Mouse (Mus musculus) neural tube, embryonic 15.5 days (tissue): Measurements from ENCODE around the gene Gm49510. TPM values are rescaled to one million over a fixed set of nuclear protein-coding genes. Genes with fewer than 3 reads are reported as not detected.
"Not testable (repeated sequence)": the region's sequence is repeated elsewhere in the genome, so short reads cannot be mapped to it uniquely, and the experiment has no call there.

Experiments used
- ATAC-seq: fragments of 200-750 bp; cut with Nextera tagmentation; 2 replicates; pipeline ENCODE4 v1.8.0; 2017; ENCODE audit warnings: mild to moderate bottlenecking, moderate TSS enrichment, moderate library complexity; ENCODE audit not compliant: low FRiP score
- H3K27ac ChIP-seq: fragments of 300-500 bp; sonication (generic); replicated peaks from 2 replicates; pipeline ENCODE4 v1.5.1; 2015; ENCODE audit warnings: mild to moderate bottlenecking, inconsistent platforms
- H3K27me3 ChIP-seq: fragments of 300-500 bp; sonication (generic); replicated peaks from 2 replicates; pipeline ENCODE4 v1.6.1; 2015; ENCODE audit warnings: inconsistent platforms
- H3K36me3 ChIP-seq: fragments of 300-500 bp; sonication (generic); 2 replicates; pipeline ENCODE4 v1.6.1; 2015; ENCODE audit warnings: inconsistent platforms
- H3K4me1 ChIP-seq: fragments of 300-500 bp; sonication (generic); 2 replicates; pipeline ENCODE4 v1.6.1; 2015; ENCODE audit warnings: inconsistent platforms
- H3K4me2 ChIP-seq: fragments of 300-500 bp; sonication (generic); 2 replicates; pipeline ENCODE4 v1.6.1; 2015; ENCODE audit warnings: inconsistent platforms, mild to moderate bottlenecking, moderate library complexity
- H3K4me3 ChIP-seq: fragments of 300-500 bp; sonication (generic); replicated peaks from 2 replicates; pipeline ENCODE4 v1.5.1; 2015; ENCODE audit warnings: mild to moderate bottlenecking, inconsistent platforms
- H3K9ac ChIP-seq: fragments of 300-500 bp; sonication (generic); replicated peaks from 2 replicates; pipeline ENCODE4 v1.6.1; 2015; ENCODE audit warnings: mild to moderate bottlenecking, inconsistent platforms
- H3K9me3 ChIP-seq: fragments of 300-500 bp; sonication (generic); replicated peaks from 2 replicates; pipeline ENCODE4 v1.6.1; 2016; ENCODE audit warnings: inconsistent platforms
- WGBS: fragments of 180-500 bp; shearing (Covaris S2); methylation state at CpG from one replicate; pipeline ENCODE4 v1.1.7; 2015; ENCODE audit warnings: mixed read lengths; 5-methylcytosine and 5-hydroxymethylcytosine counted together
- polyA plus RNA-seq: library from polyadenylated mRNA; unstranded; fragments of >200 nt; fragmentation: Nextera tagmentation; extraction: Ambion mirVana; gene quantifications from 2 replicates; pipeline ENCODE4 v1.2.1, GENCODE M21; 2015

Gene Gm49510
- polyA plus RNA-seq, 1 experiment from 2014 or later: not detected

DNA sequence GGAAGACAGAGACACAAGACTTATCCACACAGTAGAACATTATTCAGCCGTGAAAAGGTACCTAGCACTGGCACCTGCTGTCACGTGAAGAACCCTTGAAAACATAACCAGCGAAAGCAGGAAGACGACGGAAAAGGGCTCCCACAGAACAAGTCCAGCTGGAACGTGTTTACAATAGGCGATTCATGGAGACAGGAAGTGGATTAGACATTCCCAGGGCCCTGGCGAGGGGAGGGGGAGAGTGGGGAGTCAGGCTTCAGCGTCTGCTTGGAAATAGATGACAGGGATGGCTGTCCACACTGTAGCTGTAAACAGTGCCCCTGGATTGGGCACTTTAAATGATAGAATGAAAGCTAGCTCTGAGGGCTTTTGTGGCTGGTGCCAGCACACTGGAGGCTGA lies 31.1 kb upstream of the Gm49510 start:
- H3K27me3 ChIP-seq: no peaks in the 10 kb centered on the region
- H3K9ac ChIP-seq: no peak overlapping the region
- H3K4me1 ChIP-seq: 0 out of 2 replicates have a peak, but pooled peaks cover 5% of the 10 kb centered on the region
- peak overlapping the region; percentile 75 for H3K27ac ChIP-seq
- peak; percentile 54 for ATAC-seq
- H3K4me3 ChIP-seq: no peak overlapping the region
- H3K36me3 ChIP-seq: no peaks in the 10 kb centered on the region
- 31% methylated on average over 9 of the region's 9 CpGs for WGBS
- H3K9me3 ChIP-seq: no peaks in the 10 kb centered on the region
- 0 out of 2 replicates have a peak overlapping the region, but pooled peaks have one; percentile 2 for H3K4me2 ChIP-seq

DNA sequence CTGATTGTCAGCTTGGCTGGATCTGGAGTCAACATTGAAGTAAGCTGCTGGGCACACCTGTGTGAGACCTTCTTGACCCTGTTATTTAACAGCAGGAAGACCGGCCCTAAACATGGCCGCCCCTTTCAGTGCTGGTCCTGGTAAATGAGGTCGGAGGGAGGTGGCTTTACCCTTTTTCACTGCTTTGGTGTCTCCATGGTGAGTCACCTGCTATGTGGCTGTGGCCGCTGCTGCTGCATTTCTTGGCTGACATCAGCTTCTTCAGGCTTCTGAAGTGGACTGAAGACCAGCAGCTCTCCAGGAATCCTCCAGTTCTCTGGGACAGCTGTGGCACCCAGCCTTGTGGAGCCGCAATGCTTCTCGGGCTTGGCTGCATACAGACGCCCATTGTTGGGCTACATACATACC lies 30.6 kb upstream of the Gm49510 start:
- no peak overlapping the region for H3K9ac ChIP-seq
- H3K4me1 ChIP-seq: 0 out of 2 replicates have a peak, but pooled peaks cover 5% of the 10 kb centered on the region
- H3K4me2 ChIP-seq: 0 out of 2 replicates have a peak overlapping the region, but pooled peaks have one; percentile 2
- 38% methylated on average over 7 of the region's 7 CpGs for WGBS
- no peaks in the 10 kb centered on the region for H3K36me3 ChIP-seq
- H3K27me3 ChIP-seq: no peaks in the 10 kb centered on the region
- H3K27ac ChIP-seq: peak overlapping the region; percentile 75
- no peak overlapping the region for H3K4me3 ChIP-seq
- H3K9me3 ChIP-seq: no peaks in the 10 kb centered on the region
- peak; percentile 54; the same call in 1 of the 2 replicates for ATAC-seq

DNA sequence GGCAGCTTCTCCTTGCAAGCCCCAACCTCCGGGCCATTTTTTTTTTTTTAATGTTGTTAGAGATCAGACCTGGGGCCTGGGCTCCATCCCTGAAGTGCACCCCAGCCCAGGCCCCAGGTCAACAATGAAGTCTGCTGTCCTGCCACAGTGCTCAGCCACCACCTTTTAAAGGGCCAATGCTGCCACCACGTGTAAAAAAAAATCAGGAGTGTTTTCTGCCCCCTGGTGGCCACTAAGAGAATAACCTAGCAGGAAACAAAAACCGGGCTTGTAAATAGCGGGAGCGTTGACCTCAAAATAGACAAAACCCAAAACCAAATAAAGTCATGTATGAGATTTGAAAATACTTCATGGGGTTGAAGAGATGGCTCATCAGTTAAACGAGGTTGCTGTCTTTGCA lies 29.7 kb upstream of the Gm49510 start:
- Histone ChIP-seq H3K9ac (no peak overlapping the region), H3K27ac (no peak overlapping the region), H3K36me3 (no peaks in the 10 kb centered on the region), H3K4me3 (no peak overlapping the region), H3K9me3 (no peaks in the 10 kb centered on the region), H3K4me2 (no peak overlapping the region), H3K4me1 (0 out of 2 replicates have a peak, but pooled peaks cover 5% of the 10 kb centered on the region), H3K27me3 (no peaks in the 10 kb centered on the region)
- no peak for ATAC-seq
- 30% methylated on average over 6 of the region's 6 CpGs for whole genome bisulfite sequencing

DNA sequence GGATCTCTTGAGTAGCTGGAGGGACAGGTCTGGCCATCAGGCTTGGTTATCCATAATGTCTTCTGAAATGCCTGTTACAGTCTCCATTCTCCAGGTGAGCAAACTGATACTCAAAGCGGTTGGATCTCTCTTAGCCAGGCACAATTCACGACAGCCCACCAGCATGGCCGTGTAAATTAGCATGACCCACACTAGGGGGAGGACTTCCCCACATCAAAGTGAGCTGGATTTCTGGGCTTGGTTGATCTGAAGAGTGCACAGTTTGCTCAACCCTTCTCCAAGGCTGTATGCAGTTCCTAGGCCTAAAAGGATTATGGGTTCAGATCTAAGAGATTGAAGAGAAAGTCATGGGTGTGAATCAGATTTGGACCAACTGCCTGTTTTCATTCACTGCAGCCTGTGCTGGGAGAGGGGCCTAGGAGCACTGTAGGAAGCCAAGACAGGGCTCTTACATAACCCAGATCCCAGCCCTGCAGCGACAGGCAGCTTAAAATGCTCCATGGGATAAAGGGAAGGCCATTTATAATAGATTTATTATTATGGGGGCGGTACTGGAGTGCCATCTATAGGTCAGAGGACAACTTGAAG lies 27.4 kb upstream of the Gm49510 start:
- WGBS: 58% methylated on average over 5 of the region's 5 CpGs
- no peak overlapping the region for H3K9ac ChIP-seq
- no peak overlapping the region for H3K4me2 ChIP-seq
- no peaks in the 10 kb centered on the region for H3K9me3 ChIP-seq
- no peak overlapping the region for H3K4me3 ChIP-seq
- peaks cover 20% of the 10 kb centered on the region for H3K4me1 ChIP-seq
- no peak for ATAC-seq
- H3K27ac ChIP-seq: no peak overlapping the region
- no peaks in the 10 kb centered on the region for H3K27me3 ChIP-seq
- no peaks in the 10 kb centered on the region for H3K36me3 ChIP-seq

DNA sequence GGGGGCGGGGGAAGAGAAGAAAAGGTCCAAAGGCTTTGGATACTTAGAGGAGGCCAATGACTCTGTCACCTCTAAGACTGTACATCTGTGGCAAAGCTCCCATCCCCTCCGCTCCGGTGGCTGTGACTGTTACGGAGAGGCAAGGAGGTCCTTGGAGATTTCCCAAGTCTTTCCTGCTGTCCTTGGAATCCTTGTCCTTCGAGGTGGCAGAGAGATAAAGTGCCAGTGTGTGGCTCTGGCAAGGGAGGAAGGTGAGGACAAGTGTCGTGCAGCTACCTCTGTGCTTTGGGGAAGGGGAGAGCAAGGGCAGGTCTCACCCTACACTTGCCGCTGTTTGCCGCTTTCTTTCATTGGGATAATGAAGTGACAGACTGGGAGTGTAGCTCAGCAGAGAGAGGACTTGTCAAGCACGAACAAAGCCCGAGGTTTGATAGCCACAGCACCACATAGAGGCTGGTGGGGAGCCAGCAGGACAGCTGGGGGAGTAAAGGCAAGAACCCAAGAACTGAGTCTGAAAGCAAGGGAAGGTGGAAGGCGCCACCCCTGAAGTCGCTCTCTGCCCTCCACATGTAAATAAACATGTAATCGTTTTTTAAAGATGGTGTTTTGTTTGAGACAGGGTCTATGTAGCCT lies 25.5 kb upstream of the Gm49510 start:
- Histone ChIP-seq H3K27ac (no peak overlapping the region; the same call in 1 of the 2 replicates), H3K36me3 (no peaks in the 10 kb centered on the region), H3K27me3 (no peaks in the 10 kb centered on the region), H3K4me2 (no peak overlapping the region), H3K4me3 (no peak overlapping the region), H3K4me1 (peaks cover 25% of the 10 kb centered on the region), H3K9ac (no peak overlapping the region), H3K9me3 (no peaks in the 10 kb centered on the region)
- ATAC-seq: no peak
- 59% methylated on average over 13 of the region's 13 CpGs for WGBS

DNA sequence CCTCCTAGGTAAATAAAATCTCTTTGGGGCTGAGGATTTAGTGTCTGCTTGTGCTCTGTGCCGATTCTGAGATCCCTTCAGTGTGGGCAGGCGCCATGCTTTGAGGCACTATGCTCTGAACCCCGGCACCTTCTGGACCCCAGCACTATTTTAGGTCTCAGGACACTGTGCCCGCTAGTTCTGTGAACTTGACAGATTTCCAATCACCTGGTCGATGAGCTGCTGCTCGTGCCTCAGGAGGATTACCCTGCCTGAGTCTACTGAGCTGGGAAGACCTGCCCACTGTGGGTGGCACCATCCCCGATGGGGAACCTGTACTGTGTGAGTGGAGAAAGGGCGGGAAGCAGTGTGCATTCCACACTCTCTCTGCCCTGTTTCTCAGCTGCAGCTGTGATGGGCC lies 24.5 kb upstream of the Gm49510 start:
- Histone ChIP-seq H3K9ac (no peak overlapping the region), H3K27ac (peak overlapping the region; percentile 99), H3K4me1 (peaks cover 35% of the 10 kb centered on the region), H3K9me3 (no peaks in the 10 kb centered on the region), H3K4me2 (no peak overlapping the region), H3K4me3 (no peak overlapping the region), H3K36me3 (no peaks in the 10 kb centered on the region), H3K27me3 (no peaks in the 10 kb centered on the region)
- 78% methylated on average over 8 of the region's 8 CpGs for WGBS
- no peak for ATAC-seq

DNA sequence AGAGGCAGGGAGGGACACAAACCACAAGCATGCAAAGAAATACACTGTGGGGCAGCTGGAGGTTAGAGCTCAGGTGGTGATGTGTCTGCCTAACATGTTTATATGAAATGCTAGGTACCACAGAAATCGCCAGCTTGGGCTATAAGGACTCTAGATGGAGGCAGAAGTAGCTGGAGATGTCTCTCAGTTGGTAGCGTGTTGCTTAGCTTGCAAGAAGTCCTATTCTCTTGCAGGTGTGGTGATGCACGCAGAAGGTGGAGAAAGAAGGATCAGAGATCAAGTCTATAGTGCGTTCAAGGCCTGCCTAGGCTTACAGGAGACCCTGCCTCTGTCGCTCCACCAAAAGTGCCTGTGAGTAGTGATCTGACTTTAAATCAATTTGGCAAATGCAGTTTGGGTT lies 23.9 kb upstream of the Gm49510 start:
- Histone ChIP-seq H3K36me3 (no peaks in the 10 kb centered on the region), H3K4me2 (peak overlapping the region; percentile 90), H3K4me3 (peak overlapping the region; percentile 79), H3K9me3 (no peaks in the 10 kb centered on the region), H3K9ac (peak overlapping the region; percentile 81), H3K27ac (peak overlapping the region; percentile 99), H3K4me1 (peaks cover 41% of the 10 kb centered on the region), H3K27me3 (no peaks in the 10 kb centered on the region)
- WGBS: 77% methylated on average over 5 of the region's 5 CpGs
- ATAC-seq: no peak

DNA sequence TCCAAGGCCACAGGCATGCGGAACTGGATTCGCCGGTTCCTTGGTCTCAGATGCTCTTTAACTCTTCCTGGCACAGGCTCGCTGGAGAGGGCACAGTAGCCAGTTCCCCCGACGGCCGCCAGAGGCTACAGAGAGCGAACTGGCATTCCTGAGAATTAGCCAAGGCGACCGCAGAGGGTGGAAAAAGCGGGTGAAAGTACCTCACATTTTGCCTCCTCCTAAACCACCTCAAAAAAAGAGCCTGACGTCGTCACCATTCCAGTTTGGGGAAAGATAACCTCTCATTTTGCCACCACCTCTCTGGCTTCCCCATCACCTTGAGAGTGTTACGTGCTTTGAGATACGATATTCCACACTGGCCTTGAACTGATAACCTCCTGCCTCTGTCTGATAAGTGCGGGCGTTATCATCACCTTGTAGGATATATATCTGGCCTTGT lies 23.2 kb upstream of the Gm49510 start:
- Histone ChIP-seq H3K9ac (peak overlapping the region; percentile 81), H3K9me3 (no peaks in the 10 kb centered on the region), H3K36me3 (peaks cover 6% of the 10 kb centered on the region; the same call in 1 of the 2 replicates), H3K4me2 (peak overlapping the region; percentile 90), H3K4me1 (peaks cover 42% of the 10 kb centered on the region), H3K27ac (peak overlapping the region; percentile 99), H3K27me3 (no peaks in the 10 kb centered on the region), H3K4me3 (peak overlapping the region; percentile 79)
- WGBS: 3% methylated on average over 17 of the region's 17 CpGs
- peak; percentile 45; the same call in 1 of the 2 replicates for ATAC-seq

DNA sequence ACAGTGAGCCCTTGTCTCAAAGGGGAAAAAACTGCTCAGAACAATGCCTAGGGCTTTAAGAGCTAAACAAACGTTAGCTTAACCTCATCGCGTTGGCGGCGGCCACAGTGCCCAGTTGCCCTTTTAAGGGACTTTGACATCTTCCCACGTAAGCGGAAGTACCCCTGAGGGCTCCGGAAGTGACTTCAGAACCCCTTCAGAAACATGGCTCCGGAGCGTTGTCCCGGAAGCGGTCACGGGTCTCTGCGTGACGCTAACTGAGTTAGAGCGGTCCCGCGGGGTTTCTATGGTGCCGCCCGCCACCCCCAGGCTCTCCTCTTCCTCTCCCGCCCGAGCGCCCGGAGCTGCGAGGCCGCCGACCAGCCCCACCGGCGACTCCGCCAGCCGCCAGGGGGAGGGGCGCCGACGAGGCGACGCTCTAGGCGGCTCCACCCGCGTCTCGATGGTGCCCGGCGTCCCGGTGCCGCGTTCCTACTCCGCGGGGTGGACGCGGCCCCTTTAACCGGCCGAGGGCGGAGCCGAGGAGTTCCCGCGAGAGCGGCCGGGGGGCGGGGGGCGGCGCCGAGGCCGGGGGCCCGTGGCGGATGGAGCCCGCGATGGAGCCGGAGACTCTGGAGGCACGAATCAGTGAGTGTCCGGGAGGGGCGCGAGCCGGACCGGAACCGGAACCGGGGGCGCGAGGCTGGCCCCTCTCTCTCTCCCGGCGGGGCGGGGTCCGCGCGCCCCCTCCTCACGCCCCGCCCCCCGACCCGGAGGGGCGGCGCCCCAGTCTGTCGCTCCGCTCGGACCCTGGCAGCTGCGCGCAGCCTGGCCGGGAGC lies 22.3 kb upstream of the Gm49510 start, which contains the start of gene Gga1:
TSS of gene Gga1 (plus strand) at position 200 of the 819 bp plus-strand sequence.
- ATAC-seq: peak; percentile 91
- Histone ChIP-seq H3K36me3 (peaks cover 15% of the 10 kb centered on the region), H3K4me1 (peaks cover 42% of the 10 kb centered on the region), H3K27me3 (no peaks in the 10 kb centered on the region), H3K9ac (peak within 1 kb of the TSS; percentile 81), H3K4me3 (peak within 1 kb of the TSS; percentile 79), H3K9me3 (no peaks in the 10 kb centered on the region), H3K4me2 (peak within 1 kb of the TSS; percentile 90), H3K27ac (peak within 1 kb of the TSS; percentile 99)
- under 1% methylated on average over 69 of the region's 95 CpGs for WGBS

DNA sequence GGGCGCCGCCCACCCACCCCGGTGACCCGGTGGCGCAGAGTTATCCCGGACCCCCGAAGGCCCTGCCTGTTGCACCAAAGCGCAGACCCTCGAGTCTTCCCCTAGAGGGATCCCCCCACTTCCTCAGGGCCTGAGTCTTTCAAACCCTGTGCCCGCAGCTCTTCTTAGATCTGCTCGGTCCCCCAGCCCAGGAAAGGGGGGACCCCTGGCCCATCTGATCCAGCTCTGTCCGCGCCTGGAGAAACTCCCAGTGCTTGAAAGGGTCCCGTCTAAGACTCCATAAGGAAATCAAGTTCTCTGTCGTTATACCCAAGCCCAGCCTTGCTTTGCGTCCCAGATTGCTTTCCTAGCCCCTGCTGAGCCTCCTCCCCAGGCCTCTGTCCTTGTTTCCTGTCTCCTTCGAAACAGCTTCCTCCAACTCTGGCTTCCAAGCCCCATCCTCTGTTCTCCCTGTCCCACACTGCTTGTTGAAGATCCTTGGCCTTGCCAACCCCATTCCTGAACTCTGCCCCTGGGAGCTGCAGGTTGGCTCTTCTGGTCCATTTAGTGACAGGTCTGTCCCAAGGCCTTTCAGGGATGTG lies 21.6 kb upstream of the Gm49510 start:
- Histone ChIP-seq H3K27ac (peak overlapping the region; percentile 99), H3K4me2 (peak overlapping the region; percentile 90), H3K9me3 (no peaks in the 10 kb centered on the region), H3K36me3 (peaks cover 22% of the 10 kb centered on the region), H3K4me1 (peaks cover 42% of the 10 kb centered on the region), H3K27me3 (no peaks in the 10 kb centered on the region), H3K4me3 (peak overlapping the region; percentile 79), H3K9ac (peak overlapping the region; percentile 81)
- WGBS: 1% methylated on average over 16 of the region's 17 CpGs
- peak; percentile 40 for ATAC-seq

DNA sequence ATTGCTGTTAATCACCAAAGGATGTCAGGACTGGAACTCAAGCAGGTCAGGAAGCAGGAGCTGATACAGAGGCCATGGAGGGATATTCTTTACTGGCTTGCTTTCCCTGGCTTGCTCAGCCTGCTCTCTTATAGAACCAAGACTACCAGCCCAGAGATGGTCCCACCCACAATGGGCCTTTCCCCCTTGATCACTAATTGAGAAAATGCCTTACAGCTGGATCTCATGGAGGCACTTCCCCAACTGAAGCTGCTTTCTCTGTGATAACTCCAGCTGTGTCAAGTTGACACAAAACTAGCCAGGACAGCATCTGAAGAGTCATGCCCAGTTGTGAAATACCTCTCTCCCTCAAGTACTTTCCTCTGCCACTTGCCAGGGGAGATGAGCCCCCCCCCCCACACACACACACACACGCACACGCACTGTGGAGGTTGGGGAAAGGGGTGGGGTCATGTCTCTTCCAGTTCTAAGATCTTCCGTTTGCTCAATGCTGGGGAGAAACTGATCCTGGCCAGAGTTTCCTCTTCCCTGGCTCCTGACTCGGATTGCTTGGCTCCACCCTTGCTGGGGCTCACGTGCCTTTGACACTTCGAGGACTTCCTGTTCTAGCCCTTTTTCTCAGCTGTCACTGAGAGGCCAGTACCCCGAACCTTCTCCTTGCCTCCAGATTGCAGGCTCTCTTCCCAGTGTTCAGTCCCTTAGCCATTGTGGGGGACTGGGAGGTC lies 20.5 kb upstream of the Gm49510 start:
- WGBS: 70% methylated on average over 7 of the region's 7 CpGs
- H3K27ac ChIP-seq, ATAC-seq, H3K9me3 ChIP-seq, H3K4me3 ChIP-seq, H3K9ac ChIP-seq, H3K27me3 ChIP-seq: not testable (repeated sequence)
- Histone ChIP-seq H3K4me2 (peak overlapping the region; percentile 90; the same call in 1 of the 2 replicates), H3K36me3 (peaks cover 33% of the 10 kb centered on the region), H3K4me1 (peaks cover 42% of the 10 kb centered on the region)
